ENCODE assay signal across 8 mouse cellular contexts in the genomic region with DNA sequence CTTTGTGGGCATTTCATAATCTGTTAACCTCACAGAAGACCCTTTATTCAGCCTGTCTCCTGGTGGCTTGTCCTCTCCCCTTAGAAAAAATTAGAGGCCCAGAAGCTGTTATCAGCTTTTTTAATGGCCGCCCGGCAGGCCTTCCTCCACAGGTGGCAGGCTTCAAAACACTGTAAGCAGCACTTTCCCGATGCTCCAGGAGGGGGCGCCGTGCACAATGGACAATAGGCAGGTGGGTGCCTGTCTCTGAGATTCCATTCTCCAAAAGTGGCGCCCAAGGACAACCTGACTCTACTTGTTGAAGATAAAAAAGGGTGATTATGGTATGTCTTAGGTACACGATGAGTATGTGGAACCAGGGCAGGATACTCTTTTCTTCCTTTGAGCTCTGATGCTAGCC.
DNase-seq lines count a peak whose midpoint lies in the region; ATAC-seq and TF ChIP-seq lines count a peak whose summit lies in the region.

No protein-coding gene starts in this region.

- TF ChIP-seq POLR2A in liver, adult 2 months (IDR thresholded peaks at IDR 0.05; ENCODE audit: extremely low read depth, insufficient read depth, low read length), result no peak

- H3K36me3 ChIP-seq in heart, postnatal 0 days (replicated peaks; ENCODE audit: control insufficient read depth, insufficient read depth, low read length), result no peaks in the 10 kb centered on the region
- no peaks in the 10 kb centered on the region for H3K36me3 ChIP-seq in heart, embryonic 12.5 days
- H3K36me3 ChIP-seq in liver, adult 2 months (ENCODE audit: control insufficient read depth, insufficient read depth, low read length), result no peaks in the 10 kb centered on the region

- peaks cover 11% of the 10 kb centered on the region; the same call in 1 of the 2 replicates for H3K27me3 ChIP-seq in heart, postnatal 0 days (ENCODE audit: control insufficient read depth, insufficient read depth, low read length)
- peaks cover 73% of the 10 kb centered on the region for H3K27me3 ChIP-seq in heart, embryonic 12.5 days (replicated peaks)
- H3K27me3 ChIP-seq in liver, adult 2 months (ENCODE audit: control insufficient read depth, insufficient read depth, low read length), result no peaks in the 10 kb centered on the region

- DNase-seq in heart, postnatal 0 days (ENCODE audit: low spot score), result no peak
- DNase-seq in NIH3T3 (ENCODE audit: low read depth), result peak; percentile 37
- peak; percentile 87 to 90 for DNase-seq in cerebellum, postnatal 10 days
- peak; percentile 40 for DNase-seq in induced T-regulatory cell, adult 2 months (ENCODE audit: low read depth)
- peak; percentile 28 for DNase-seq in liver, adult 2 months (ENCODE audit: extremely low read depth, low read depth, low spot score)
- DNase-seq in right cerebral cortex, postnatal 10 days (ENCODE audit: low spot score in 2 of 2), result peak; percentile 64 to 77

- H3K9ac ChIP-seq in heart, postnatal 0 days (replicated peaks; ENCODE audit: low read depth, low read length), result no peak overlapping the region
- no peak overlapping the region for H3K9ac ChIP-seq in heart, embryonic 12.5 days
- H3K9ac ChIP-seq in liver, adult 2 months (ENCODE audit: low read depth, low read length), result no peak overlapping the region

- peak; percentile 40 for TF ChIP-seq CTCF in heart, postnatal 0 days (IDR thresholded peaks at IDR 0.05; ENCODE audit: low read depth)
- peak; percentile 89 for TF ChIP-seq CTCF in liver, adult 2 months (IDR thresholded peaks at IDR 0.05; ENCODE audit: low read depth, low read length)

- no peak overlapping the region for H3K4me3 ChIP-seq in heart, postnatal 0 days (ENCODE audit: low read depth, low read length)
- no peak overlapping the region for H3K4me3 ChIP-seq in heart, embryonic 12.5 days
- no peak overlapping the region for H3K4me3 ChIP-seq in liver, adult 2 months (ENCODE audit: insufficient read depth, low read depth, low read length)

- TF ChIP-seq EP300 in heart, postnatal 0 days (IDR thresholded peaks at IDR 0.05; ENCODE audit: low read depth), result no peak

- no peak overlapping the region for H3K4me2 ChIP-seq in heart, postnatal 0 days (ENCODE audit: low read depth, low read length)
- H3K4me2 ChIP-seq in heart, embryonic 12.5 days, result no peak overlapping the region

- ATAC-seq in heart, postnatal 0 days (ENCODE audit: insufficient read depth, low read depth), result no peak
- ATAC-seq in heart, embryonic 12.5 days (ENCODE audit: insufficient number of reproducible peaks, low FRiP score), result no peak
- ATAC-seq in inflammation-experienced regulatory T-cells, adult 6 months, result no peak

- no peaks in the 10 kb centered on the region for H3K9me3 ChIP-seq in heart, postnatal 0 days (replicated peaks; ENCODE audit: control insufficient read depth, low read length)
- no peaks in the 10 kb centered on the region for H3K9me3 ChIP-seq in heart, embryonic 12.5 days (replicated peaks)

- no peak overlapping the region for H3K27ac ChIP-seq in heart, postnatal 0 days (ENCODE audit: low read depth)
- no peak overlapping the region for H3K27ac ChIP-seq in heart, embryonic 12.5 days (ENCODE audit: poor library complexity, severe bottlenecking)
- H3K27ac ChIP-seq in liver, adult 2 months (replicated peaks; ENCODE audit: insufficient read depth, low read depth, low read length), result no peak overlapping the region

- 27% methylated on average over 7 of the region's 7 CpGs for WGBS in heart, postnatal 0 days
- 24% methylated on average over 7 of the region's 7 CpGs for WGBS in heart, embryonic 12.5 days
- 44% methylated on average over 7 of the region's 7 CpGs for WGBS in liver, adult 2 months

- no peaks in the 10 kb centered on the region for H3K4me1 ChIP-seq in heart, postnatal 0 days (ENCODE audit: control insufficient read depth, insufficient read depth)
- no peaks in the 10 kb centered on the region for H3K4me1 ChIP-seq in heart, embryonic 12.5 days (replicated peaks)
- 0 out of 2 replicates have a peak, but pooled peaks cover under 1% of the 10 kb centered on the region for H3K4me1 ChIP-seq in liver, adult 2 months (ENCODE audit: control insufficient read depth, insufficient read depth, low read length)

- H3K79me2 ChIP-seq in liver, adult 2 months (ENCODE audit: control insufficient read depth, insufficient read depth, low read length), result no peaks in the 10 kb centered on the region
